Mouse (Mus musculus): ENCODE measurements around the gene Commd1.

The Commd1 gene

DNA sequence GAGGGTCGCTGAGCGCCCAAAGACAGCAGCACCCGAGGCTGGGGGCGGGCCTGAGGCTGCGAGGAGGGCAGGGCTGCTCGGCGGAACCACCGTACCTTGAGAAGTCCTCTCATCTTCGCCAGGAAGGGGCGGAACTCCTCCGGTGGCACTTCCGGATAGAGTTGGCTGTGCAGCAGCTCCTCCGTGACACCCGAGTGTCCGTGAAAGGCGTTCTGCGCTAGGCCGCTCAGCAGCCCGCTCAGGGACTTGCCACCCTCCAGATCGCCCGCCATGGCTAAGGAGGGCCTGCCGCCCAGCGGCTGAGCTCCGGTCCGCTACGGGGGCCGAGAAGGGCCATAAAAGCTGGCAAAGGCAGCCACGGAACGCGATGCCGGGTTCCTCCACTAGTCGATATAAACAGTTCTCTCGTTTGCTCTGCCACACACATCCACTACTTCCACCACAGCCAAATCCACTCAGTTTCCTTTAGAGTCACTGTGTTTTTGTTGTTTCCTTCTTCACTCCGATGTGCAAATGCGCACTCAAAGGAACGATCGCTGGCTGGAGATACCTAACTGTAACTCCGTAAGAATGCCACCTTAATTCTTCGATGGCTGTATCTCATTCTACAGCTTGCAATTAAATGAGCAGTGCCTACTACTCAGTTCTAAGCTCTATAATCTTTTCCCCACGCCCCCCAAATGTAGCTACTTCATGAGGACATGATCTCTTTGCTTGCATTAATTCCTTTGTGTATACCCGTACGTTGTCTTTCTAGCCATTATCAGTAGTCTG, at the start of gene Commd1, which contains the start of gene Gm28048:
TSS of gene Commd1 (minus strand) at position 399 of the 774 bp plus-strand sequence.
TSS of gene Gm28048 (minus strand) at position 107 of the 774 bp plus-strand sequence.
- DNase-seq: peak; percentile 97

GRCm38 (mm10) chr11:23029399-23029798, 47.2 kb upstream of the Commd1 start:
- no peak for DNase-seq

- no peak for DNase-seq
Observed at GRCm38 (mm10) chr11:23028957-23029356, 46.8 kb upstream of the Commd1 start.

GRCm38 (mm10) chr11:23024169-23024568, 42.0 kb upstream of the Commd1 start:
- no peak for DNase-seq

DNA sequence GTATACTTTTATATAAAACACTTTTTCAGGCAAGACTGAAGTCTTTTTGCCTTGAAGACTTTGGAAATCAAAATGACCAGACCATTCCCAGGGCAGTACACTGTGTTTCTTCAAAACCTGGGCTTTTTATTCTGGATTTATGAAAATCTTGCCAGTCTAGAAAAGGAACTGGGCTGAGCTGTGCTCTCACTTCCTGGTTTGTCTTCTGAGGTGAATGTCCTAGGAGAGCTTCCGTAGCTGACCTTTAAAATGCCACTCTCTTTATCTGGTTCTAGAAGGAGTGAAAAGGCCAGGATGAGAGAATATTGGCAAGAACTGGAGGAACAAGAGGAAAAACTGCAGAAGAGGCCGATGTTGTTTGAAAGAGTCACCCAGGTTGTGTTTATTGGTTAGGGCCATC, 41.0 kb upstream of the Commd1 start:
- DNase-seq: no peak

DNA sequence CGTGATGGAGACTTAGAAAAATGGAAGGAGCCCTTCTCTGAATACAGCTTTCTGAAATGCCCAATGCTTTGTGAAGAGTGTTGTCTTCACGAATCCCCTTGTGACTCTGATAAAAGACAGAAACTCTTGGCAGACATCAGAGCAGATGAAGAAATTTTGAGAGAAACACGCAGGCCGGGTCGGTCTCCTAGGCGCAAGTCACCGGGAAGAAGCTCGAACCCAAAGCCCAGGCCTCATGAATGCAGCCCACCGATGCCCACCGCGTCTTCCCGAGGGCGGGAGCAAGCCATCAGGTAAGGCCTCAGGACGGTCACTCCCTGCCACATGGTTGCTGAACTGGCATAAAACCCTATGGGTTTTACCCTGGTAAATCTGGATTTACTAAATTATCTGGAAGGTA, 38.7 kb upstream of the Commd1 start:
- no peak for DNase-seq

- DNase-seq: no peak
Observed at GRCm38 (mm10) chr11:23020116-23020770, 38.1 kb upstream of the Commd1 start.

DNA sequence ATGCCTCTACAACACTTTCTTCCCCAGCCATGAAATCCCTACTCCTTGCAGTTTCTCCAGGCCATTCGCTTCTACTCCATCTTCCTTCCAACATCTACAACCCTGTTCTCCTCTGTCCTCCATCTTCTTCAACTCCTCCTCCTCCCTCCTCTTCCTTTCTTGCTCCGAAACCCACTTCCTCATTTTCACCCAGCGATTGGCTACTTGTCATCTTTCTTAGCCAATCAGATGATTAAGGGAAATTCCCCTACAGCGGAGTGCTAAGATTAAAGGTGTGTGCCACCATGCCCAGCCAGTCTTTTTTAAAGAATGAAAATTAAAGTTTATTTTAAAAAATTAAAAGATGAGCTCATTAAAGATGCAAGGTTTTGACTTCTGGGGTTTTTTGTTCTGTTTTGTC, 35.8 kb upstream of the Commd1 start:
- DNase-seq: no peak

- no peak for DNase-seq
Observed at GRCm38 (mm10) chr11:23014996-23015395, 32.8 kb upstream of the Commd1 start.

GRCm38 (mm10) chr11:23013580-23014294, 31.6 kb upstream of the Commd1 start:
- DNase-seq: no peak

DNA sequence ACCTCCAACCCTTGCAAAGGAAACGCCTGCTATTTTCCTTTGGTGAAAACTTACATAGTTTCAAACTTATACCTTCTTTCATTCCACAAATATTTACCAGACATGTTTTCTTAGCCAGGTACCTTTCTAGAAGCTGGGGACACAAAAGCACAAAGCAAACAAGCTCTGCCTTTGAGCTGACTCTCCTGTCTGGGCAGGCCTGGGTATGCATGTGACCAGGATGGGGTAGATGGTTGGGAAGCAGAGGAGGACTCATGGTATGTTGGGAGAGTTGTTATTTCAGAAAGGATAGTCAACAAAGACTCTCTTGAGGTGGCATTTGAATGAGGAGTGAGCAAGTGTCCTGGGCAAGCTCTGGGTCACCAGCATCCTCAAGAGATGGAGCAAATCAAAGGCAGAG, 30.9 kb upstream of the Commd1 start:
- no peak for DNase-seq

DNA sequence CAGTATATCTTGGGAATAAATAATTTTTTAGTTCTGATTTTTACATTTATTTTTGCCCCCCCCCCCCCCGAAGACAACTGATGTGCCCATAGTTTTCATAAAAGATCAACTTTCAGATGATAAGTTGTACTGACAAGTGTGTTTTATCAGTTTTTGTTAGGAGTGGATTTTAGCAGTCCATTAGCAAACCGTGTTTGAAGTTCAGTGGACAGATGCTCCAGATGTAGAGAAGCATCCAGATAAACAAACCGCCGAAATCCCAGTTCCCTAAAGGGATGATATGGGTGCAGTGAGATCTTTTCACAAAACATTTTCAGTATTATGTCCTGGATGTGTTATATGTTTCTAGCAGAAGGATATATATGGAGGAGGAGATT, 26.6 kb upstream of the Commd1 start:
- DNase-seq: no peak

GRCm38 (mm10) chr11:23008181-23008823, 26.1 kb upstream of the Commd1 start:
- peak; percentile 79 for DNase-seq

- peak; percentile 85 for DNase-seq
Observed at GRCm38 (mm10) chr11:23007481-23008180, 25.4 kb upstream of the Commd1 start, which contains the start of gene Fam161a. Gene Fam161a, plus strand, starts transcription at chr11:23007531.

GRCm38 (mm10) chr11:23007166-23007480, 24.9 kb upstream of the Commd1 start:
- DNase-seq: no peak

DNA sequence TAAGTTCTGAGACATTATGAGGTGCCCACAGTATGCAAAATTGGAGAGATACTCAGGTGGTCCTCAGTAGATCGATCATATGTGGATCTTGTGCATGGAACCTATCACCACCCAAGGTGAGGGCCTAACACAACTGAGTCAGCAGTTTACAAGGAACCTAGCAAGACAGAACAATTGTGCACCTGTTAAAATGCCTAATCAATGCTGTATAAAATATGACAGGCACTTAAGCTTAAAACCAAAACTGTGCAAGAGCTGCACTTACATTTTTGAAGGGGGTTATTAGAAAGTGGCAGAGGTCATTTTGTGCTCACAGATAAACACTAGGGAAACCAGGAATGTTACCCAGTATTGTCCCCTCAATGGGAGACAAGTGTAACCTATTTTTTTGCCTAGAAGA, 23.1 kb upstream of the Commd1 start:
- DNase-seq: no peak

DNA sequence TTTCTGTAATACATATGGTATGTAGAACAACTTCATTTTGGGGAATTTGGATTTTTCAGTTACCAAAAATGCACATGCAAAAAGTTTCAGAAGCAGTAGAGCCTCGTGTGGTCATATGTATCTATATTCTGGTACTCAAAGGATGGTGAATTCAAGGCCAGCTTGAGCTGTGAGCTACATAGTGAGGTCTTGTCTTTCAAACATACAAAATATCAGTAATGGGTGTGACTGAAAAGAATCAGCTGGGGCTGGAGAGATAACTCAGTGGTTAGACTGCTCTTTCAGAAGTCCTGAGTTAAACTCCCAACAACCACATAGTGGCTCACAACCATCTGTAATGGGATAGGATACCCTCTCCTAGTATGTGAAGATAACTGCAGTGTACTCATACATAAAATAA, 16.1 kb upstream of the Commd1 start:
- DNase-seq: no peak

GRCm38 (mm10) chr11:22995461-22995860, 13.3 kb upstream of the Commd1 start:
- no peak for DNase-seq

GRCm38 (mm10) chr11:22994271-22994670, 12.1 kb upstream of the Commd1 start:
- DNase-seq: no peak

GRCm38 (mm10) chr11:22991218-22991835, 9.1 kb upstream of the Commd1 start:
- no peak for DNase-seq

DNA sequence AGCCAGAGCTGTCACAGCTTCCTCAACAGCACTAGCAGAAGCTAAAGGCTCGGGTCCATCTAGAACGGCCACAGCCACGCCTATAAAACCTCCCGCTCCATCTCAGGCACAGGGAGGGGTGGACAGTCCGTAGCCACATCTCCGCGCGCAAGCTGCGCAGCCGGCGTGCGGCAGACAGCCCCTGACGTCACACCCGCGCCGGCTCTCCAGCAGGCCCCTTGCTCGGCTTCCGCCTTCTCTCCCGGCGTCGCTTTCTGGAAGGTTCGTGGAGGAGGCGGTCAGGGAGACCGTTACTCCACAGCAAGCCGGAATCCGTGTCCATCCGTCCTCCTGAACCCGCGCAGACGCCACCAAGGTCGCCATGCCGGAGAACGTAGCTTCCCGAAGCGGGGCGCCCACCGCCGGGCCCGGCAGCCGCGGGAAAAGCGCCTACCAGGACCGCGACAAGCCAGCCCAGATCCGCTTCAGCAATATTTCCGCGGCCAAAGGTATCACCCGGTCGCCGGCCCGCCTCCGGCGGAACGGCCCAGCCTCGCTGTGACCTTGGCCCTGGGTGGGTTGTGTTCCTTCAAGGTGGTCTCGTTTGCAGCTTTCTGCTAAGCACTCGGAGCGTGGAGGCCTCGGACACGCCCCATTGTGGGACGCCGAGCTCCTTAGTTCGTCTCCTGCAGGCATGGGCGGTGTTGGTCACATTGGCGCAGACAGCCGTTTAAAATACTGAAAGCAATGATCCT, 8.4 kb upstream of the Commd1 start, which contains the start of gene Cct4:
TSS of gene Cct4 (plus strand) at position 127 of the 734 bp plus-strand sequence.
- peak; percentile 88 for DNase-seq

All from cerebellum, adult 8-10 months (tissue).